In the genomic region with DNA sequence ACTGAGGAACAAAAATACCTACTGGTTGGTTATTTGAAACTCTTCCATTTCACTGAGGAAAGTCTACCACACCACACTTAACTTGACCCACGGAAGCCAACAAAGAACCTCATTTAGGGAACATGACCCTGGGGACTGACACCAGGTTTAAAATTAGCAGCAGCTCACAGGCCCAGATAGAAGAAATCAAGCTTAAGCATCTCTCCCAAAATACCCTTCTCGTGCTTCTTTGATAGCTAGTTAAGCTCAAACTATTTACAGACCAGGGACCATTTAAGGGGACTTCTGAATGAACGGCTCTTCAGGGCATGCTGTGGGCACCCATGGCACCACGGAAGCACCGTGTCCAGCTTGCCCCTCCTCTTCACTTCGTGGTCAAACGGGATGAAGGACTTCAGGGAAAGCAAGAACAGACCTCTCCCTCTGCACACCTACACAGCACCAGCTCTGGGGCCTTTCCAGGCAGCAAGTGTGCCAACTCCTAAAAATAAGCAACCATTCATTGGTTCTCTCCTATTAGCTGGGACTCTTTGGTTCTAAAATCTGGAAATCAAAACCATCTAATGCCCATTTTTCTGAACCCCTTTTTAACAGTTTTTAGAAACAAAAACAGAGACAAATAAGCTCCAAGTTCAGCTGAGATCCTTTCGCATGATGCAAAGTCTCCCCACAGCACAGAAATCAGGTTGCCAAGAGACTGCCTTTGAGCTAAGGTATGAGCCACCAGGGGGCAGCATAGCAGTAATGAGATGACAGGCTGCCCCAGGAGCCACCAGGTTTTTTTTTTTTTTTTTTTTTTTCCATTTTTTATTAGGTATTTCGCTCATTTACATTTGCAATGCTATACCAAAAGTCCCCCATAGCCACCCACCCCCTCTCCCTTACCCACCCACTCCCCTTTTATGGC, we compare ENCODE assay signal across 8 mouse cellular contexts.
DNase-seq lines count a peak whose midpoint lies in the region; ATAC-seq and TF ChIP-seq lines count a peak whose summit lies in the region.

No protein-coding gene starts in this region.

- H3K4me2 ChIP-seq in intestine, postnatal 0 days (replicated peaks; ENCODE audit: low read depth) = no peak overlapping the region
- no peak overlapping the region for H3K4me2 ChIP-seq in liver, embryonic 13.5 days

- no peaks in the 10 kb centered on the region for H3K27me3 ChIP-seq in intestine, postnatal 0 days (replicated peaks; ENCODE audit: control insufficient read depth, insufficient read depth, low read length)
- no peaks in the 10 kb centered on the region for H3K27me3 ChIP-seq in liver, embryonic 13.5 days

- peak overlapping the region; percentile 91 for H3K27ac ChIP-seq in gastrocnemius, adult 2 months
- no peak overlapping the region; the same call in 1 of the 2 replicates for H3K27ac ChIP-seq in intestine, postnatal 0 days (ENCODE audit: low read depth, low read length)
- H3K27ac ChIP-seq in liver, embryonic 13.5 days = no peak overlapping the region; the same call in 1 of the 2 replicates

- WGBS in intestine, postnatal 0 days = 85% methylated on average over 8 of the region's 9 CpGs
- WGBS in liver, embryonic 13.5 days (ENCODE audit: insufficient replicate concordance) = 61% methylated on average over 9 of the region's 9 CpGs

- peak; percentile 73 for TF ChIP-seq CTCF in gastrocnemius, adult 2 months (IDR thresholded peaks at IDR 0.05)
- TF ChIP-seq CTCF in intestine, postnatal 0 days (IDR thresholded peaks at IDR 0.05; ENCODE audit: low read depth) = peak; percentile 75

- no peaks in the 10 kb centered on the region for H3K9me3 ChIP-seq in intestine, postnatal 0 days (ENCODE audit: control insufficient read depth)
- H3K9me3 ChIP-seq in liver, embryonic 13.5 days (replicated peaks) = no peaks in the 10 kb centered on the region

- H3K9ac ChIP-seq in intestine, postnatal 0 days (ENCODE audit: low read depth, low read length) = no peak overlapping the region
- no peak overlapping the region for H3K9ac ChIP-seq in liver, embryonic 13.5 days

- H3K36me3 ChIP-seq in intestine, postnatal 0 days (ENCODE audit: control insufficient read depth, insufficient read depth) = no peaks in the 10 kb centered on the region
- no peaks in the 10 kb centered on the region for H3K36me3 ChIP-seq in liver, embryonic 13.5 days

- ATAC-seq in intestine, postnatal 0 days = no peak
- no peak for ATAC-seq in liver, embryonic 13.5 days (ENCODE audit: low read depth)

- DNase-seq in 416B (ENCODE audit: low read depth) = peak; percentile 83
- peak; percentile 78 for DNase-seq in R1 (ENCODE audit: low read depth, low spot score)
- peak; percentile 93 to 96 for DNase-seq in cerebellum, postnatal 14 days
- peak; percentile 90 for DNase-seq in gastrocnemius, adult 2 months
- DNase-seq in liver, embryonic 13.5 days = peak; percentile 54
- DNase-seq in retina, embryonic 14.5 days (ENCODE audit: low spot score) = peak; percentile 85
- peak; percentile 70 to 71 for DNase-seq in thymus, postnatal 36 days

- peak overlapping the region; percentile 47 for H3K4me3 ChIP-seq in gastrocnemius, adult 2 months
- H3K4me3 ChIP-seq in intestine, postnatal 0 days (ENCODE audit: low read depth, low read length) = no peak overlapping the region
- no peak overlapping the region for H3K4me3 ChIP-seq in liver, embryonic 13.5 days (replicated peaks)

- intact Hi-C loops in gastrocnemius, adult 2 months (cut with DNase I) = loop anchor here (5.0 kb wide), 2 partner anchors 152 to 217 kb away; a partner anchor contains a TSS

- peaks cover 3% of the 10 kb centered on the region for H3K4me1 ChIP-seq in intestine, postnatal 0 days (replicated peaks; ENCODE audit: control insufficient read depth, insufficient read depth, low read length)
- peaks cover 60% of the 10 kb centered on the region for H3K4me1 ChIP-seq in liver, embryonic 13.5 days (replicated peaks)
